Mouse (Mus musculus): ENCODE measurements around the gene Emc7. TPM values are rescaled to one million over a fixed set of nuclear protein-coding genes. Genes with fewer than 3 reads are reported as not detected.

Gene Emc7
- polyA plus RNA-seq, 1 experiment from 2014 or later: 10.2 TPM

DNA sequence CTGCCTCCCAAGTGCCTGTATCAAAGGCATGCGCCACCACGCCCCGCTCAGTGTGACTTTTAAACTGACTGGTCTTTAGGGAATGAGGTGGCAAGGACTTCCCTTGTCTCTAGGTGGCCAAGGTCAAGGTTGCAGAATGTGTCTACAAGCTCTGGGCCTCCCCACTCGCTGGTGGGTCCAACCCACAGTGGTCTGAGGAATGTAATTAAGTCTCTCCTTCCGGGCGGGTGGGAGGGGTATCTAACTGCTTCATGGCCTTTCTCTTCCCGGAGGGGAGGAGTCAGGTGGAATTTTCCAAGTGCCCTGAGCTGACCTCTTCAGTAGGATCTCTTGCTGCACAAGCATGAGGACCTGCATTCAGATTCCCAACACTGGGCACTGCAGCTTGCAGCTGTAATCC lies 43.1 kb downstream of the Emc7 start:
- Histone ChIP-seq H3K27me3 (ENCODE audit: control insufficient read depth, insufficient read depth, low read length) (no peaks in the 10 kb centered on the region), H3K27ac (replicated peaks; ENCODE audit: low read depth, low read length) (no peak overlapping the region), H3K4me3 (ENCODE audit: low read depth, low read length) (no peak overlapping the region), H3K9ac (ENCODE audit: low read length) (no peak overlapping the region), H3K4me1 (ENCODE audit: control insufficient read depth, insufficient read depth, low read length) (no peaks in the 10 kb centered on the region; the same call in 1 of the 2 replicates), H3K9me3 (ENCODE audit: control insufficient read depth, low read length) (no peaks in the 10 kb centered on the region), H3K4me2 (ENCODE audit: low read depth, severe bottlenecking) (no peak overlapping the region), H3K36me3 (ENCODE audit: control insufficient read depth, insufficient read depth, low read length) (no peaks in the 10 kb centered on the region)
- ATAC-seq (ENCODE audit: insufficient number of reproducible peaks, low FRiP score, low TSS enrichment, low read depth): no peak
- 74% methylated on average over 7 of the region's 7 CpGs for WGBS
- DNase-seq (ENCODE audit: low spot score): no peak

DNA sequence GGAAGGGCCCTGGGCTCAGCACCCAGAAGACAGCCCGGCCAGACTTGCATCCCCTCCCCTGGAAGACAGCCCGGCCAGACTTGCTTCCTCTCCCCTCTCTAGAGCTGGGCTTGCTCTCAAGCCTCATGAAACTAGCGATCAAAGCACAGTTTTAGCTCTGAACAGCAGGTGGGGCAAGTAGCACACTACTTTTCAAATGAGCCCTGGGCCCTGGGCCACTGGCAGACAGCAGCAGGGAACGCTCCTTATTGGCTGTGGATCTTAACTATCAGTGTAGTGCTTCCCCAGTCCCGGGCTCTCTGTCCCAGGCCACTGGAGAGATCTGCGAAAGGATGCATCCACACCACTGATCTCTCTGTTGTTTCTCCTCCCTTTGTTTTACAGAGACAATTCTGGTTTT lies 46.4 kb downstream of the Emc7 start:
- no peaks in the 10 kb centered on the region for H3K9me3 ChIP-seq (ENCODE audit: control insufficient read depth, low read length)
- WGBS: 9% methylated on average over 6 of the region's 6 CpGs
- no peak overlapping the region for H3K4me3 ChIP-seq (ENCODE audit: low read depth, low read length)
- no peak overlapping the region for H3K4me2 ChIP-seq (ENCODE audit: low read depth, severe bottlenecking)
- no peaks in the 10 kb centered on the region for H3K27me3 ChIP-seq (ENCODE audit: control insufficient read depth, insufficient read depth, low read length)
- peak; percentile 75 for DNase-seq (ENCODE audit: low spot score)
- H3K9ac ChIP-seq (ENCODE audit: low read length): no peak overlapping the region
- no peaks in the 10 kb centered on the region for H3K4me1 ChIP-seq (ENCODE audit: control insufficient read depth, insufficient read depth, low read length)
- no peak overlapping the region for H3K27ac ChIP-seq (replicated peaks; ENCODE audit: low read depth, low read length)
- H3K36me3 ChIP-seq (ENCODE audit: control insufficient read depth, insufficient read depth, low read length): no peaks in the 10 kb centered on the region
- ATAC-seq (ENCODE audit: insufficient number of reproducible peaks, low FRiP score, low TSS enrichment, low read depth): peak; percentile 75

DNA sequence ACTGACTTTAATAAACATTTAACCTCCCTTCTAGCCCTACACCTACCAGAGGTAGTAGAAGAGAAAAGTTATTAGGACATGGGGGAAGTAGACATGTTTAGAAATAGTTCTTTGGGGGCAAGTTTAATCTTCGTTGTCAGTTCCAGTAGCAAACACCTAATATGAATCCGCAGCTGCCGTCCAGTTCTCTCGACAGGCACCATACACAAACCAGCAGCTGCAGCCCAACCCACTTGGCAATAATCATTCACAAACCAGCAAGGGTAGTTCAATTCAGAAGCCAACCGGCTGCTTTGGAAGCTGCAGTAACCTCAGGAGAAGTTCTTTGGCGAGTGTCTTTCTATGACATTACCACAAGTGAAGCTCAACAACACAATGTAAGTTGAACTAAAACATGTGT lies 49.2 kb downstream of the Emc7 start:
- Histone ChIP-seq H3K9me3 (ENCODE audit: control insufficient read depth, low read length) (no peaks in the 10 kb centered on the region), H3K4me2 (ENCODE audit: low read depth, severe bottlenecking) (no peak overlapping the region), H3K9ac (ENCODE audit: low read length) (no peak overlapping the region), H3K27ac (replicated peaks; ENCODE audit: low read depth, low read length) (no peak overlapping the region), H3K4me3 (ENCODE audit: low read depth, low read length) (no peak overlapping the region), H3K4me1 (ENCODE audit: control insufficient read depth, insufficient read depth, low read length) (no peaks in the 10 kb centered on the region), H3K27me3 (ENCODE audit: control insufficient read depth, insufficient read depth, low read length) (no peaks in the 10 kb centered on the region), H3K36me3 (ENCODE audit: control insufficient read depth, insufficient read depth, low read length) (no peaks in the 10 kb centered on the region)
- 90% methylated on average over 6 of the region's 6 CpGs for WGBS
- ATAC-seq (ENCODE audit: insufficient number of reproducible peaks, low FRiP score, low TSS enrichment, low read depth) (no peak), DNase-seq (ENCODE audit: low spot score) (no peak)

DNA sequence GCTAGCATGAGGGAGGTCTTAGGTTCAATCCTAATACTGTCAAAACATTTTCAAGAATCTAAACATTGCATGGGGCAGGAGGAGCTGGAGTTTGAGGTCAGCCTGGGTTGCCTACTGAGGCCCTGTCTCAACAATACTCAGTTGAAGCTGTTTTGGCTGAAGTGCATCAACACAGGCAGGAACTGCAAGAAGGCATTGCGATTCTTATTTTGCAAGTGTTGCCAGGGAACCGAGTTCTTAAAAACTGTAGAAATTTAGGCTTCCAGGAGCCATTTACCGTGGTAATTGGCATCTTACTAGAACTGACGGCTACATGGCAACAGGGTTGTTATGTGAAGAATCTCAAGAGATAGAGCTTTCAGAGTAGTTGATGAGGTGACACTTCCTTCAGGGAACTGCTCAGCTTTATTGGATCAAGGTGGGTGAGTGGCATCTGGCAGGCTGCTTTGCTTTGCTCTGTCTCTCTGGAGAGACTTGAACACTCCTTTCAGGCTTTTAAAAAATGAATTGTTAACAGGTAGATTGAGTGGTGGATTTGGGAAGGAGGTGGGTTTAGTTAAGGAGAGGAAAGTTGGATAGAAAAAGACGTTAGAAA lies 52.1 kb downstream of the Emc7 start:
- 56% methylated on average over 5 of the region's 5 CpGs for WGBS

DNA sequence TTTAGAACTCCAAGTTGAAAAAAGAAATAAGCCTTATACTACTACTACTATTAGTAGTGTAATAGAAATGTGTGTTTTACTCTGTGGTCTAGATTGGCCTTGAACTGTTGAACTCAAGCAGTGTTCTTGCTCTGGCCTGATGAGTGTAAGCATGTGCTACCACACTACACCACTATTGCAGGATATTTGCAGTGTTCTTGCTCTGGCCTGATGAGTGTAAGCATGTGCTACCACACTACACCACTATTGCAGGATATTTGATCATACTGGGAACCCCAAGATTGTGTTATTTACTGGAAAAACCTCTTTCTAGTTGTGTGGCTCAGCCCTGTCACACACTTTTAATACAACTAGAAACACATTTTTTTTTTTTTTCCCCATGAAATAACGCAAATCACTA lies 52.6 kb downstream of the Emc7 start:
- H3K27me3 ChIP-seq (ENCODE audit: control insufficient read depth, insufficient read depth, low read length): no peaks in the 10 kb centered on the region
- no peak overlapping the region for H3K27ac ChIP-seq (replicated peaks; ENCODE audit: low read depth, low read length)
- DNase-seq (ENCODE audit: low spot score) (no peak), ATAC-seq (ENCODE audit: insufficient number of reproducible peaks, low FRiP score, low TSS enrichment, low read depth) (no peak)
- H3K4me2 ChIP-seq (ENCODE audit: low read depth, severe bottlenecking): no peak overlapping the region
- H3K9me3 ChIP-seq (ENCODE audit: control insufficient read depth, low read length): no peaks in the 10 kb centered on the region
- H3K4me3 ChIP-seq (ENCODE audit: low read depth, low read length): no peak overlapping the region
- no peaks in the 10 kb centered on the region for H3K4me1 ChIP-seq (ENCODE audit: control insufficient read depth, insufficient read depth, low read length)
- H3K9ac ChIP-seq (ENCODE audit: low read length): no peak overlapping the region
- no peaks in the 10 kb centered on the region for H3K36me3 ChIP-seq (ENCODE audit: control insufficient read depth, insufficient read depth, low read length)
- WGBS: 93% methylated on average over 1 of the region's 1 CpGs

More for the DNA sequence above, 52.1 kb downstream of the Emc7 start:
- no peak for DNase-seq (ENCODE audit: low spot score)
- Histone ChIP-seq H3K9me3 (ENCODE audit: control insufficient read depth, low read length) (no peaks in the 10 kb centered on the region), H3K4me2 (ENCODE audit: low read depth, severe bottlenecking) (no peak overlapping the region), H3K4me1 (ENCODE audit: control insufficient read depth, insufficient read depth, low read length) (no peaks in the 10 kb centered on the region), H3K36me3 (ENCODE audit: control insufficient read depth, insufficient read depth, low read length) (no peaks in the 10 kb centered on the region), H3K4me3 (ENCODE audit: low read depth, low read length) (no peak overlapping the region), H3K9ac (ENCODE audit: low read length) (no peak overlapping the region), H3K27ac (replicated peaks; ENCODE audit: low read depth, low read length) (no peak overlapping the region), H3K27me3 (ENCODE audit: control insufficient read depth, insufficient read depth, low read length) (no peaks in the 10 kb centered on the region)
- ATAC-seq (ENCODE audit: insufficient number of reproducible peaks, low FRiP score, low TSS enrichment, low read depth): no peak

DNA sequence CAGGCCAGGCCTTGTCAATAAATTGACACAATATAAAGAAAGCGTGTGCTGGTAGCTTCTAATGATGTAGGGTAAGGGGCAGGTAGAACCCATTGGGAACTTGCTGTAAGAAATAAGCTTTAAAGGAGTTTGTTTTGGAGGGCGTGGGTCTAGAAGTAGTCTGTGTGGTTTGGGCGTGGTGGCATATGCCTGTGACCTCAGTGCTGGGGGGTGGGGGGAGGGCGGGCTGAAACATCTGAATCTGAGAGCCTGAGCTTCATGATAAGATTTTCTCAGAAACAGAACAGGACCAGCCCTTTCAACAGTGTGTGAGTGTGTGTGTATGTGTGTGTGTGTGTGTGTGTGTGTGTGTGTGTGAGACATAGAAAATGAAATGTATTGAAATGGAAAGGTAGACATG lies 55.3 kb downstream of the Emc7 start:
- WGBS: 78% methylated on average over 4 of the region's 4 CpGs

DNA sequence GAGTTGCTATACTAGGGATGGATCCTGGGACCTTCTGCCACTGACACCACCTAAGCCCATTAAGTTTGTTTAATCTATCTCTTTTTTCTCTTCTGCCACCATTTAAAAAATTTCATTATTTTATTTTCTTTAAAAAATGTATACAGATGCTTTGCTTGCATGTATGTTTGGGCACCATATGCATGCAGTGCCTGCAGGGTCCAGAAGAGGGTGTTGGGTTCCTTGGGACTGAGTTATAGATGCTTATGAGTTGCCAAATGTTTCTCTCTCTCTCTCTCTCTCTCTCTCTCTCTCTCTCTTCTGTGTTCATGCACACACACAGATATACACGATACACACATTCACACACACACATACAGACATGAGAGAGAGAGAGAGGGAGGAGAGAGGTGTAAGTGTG lies 58.2 kb downstream of the Emc7 start:
- Histone ChIP-seq H3K36me3 (ENCODE audit: control insufficient read depth, insufficient read depth, low read length) (no peaks in the 10 kb centered on the region), H3K4me3 (ENCODE audit: low read depth, low read length) (no peak overlapping the region), H3K27ac (replicated peaks; ENCODE audit: low read depth, low read length) (no peak overlapping the region), H3K9ac (ENCODE audit: low read length) (no peak overlapping the region), H3K27me3 (ENCODE audit: control insufficient read depth, insufficient read depth, low read length) (no peaks in the 10 kb centered on the region), H3K9me3 (ENCODE audit: control insufficient read depth, low read length) (no peaks in the 10 kb centered on the region), H3K4me2 (ENCODE audit: low read depth, severe bottlenecking) (no peak overlapping the region), H3K4me1 (ENCODE audit: control insufficient read depth, insufficient read depth, low read length) (no peaks in the 10 kb centered on the region)
- no peak for DNase-seq (ENCODE audit: low spot score)
- ATAC-seq (ENCODE audit: insufficient number of reproducible peaks, low FRiP score, low TSS enrichment, low read depth): no peak
- 85% methylated on average over 1 of the region's 1 CpGs for WGBS

More for the DNA sequence above, 55.3 kb downstream of the Emc7 start:
- DNase-seq (ENCODE audit: low spot score) (no peak), ATAC-seq (ENCODE audit: insufficient number of reproducible peaks, low FRiP score, low TSS enrichment, low read depth) (no peak)
- no peak overlapping the region for H3K4me2 ChIP-seq (ENCODE audit: low read depth, severe bottlenecking)
- H3K9ac ChIP-seq (ENCODE audit: low read length): no peak overlapping the region
- H3K4me3 ChIP-seq (ENCODE audit: low read depth, low read length): no peak overlapping the region
- no peaks in the 10 kb centered on the region for H3K4me1 ChIP-seq (ENCODE audit: control insufficient read depth, insufficient read depth, low read length)
- no peaks in the 10 kb centered on the region for H3K36me3 ChIP-seq (ENCODE audit: control insufficient read depth, insufficient read depth, low read length)
- H3K27me3 ChIP-seq (ENCODE audit: control insufficient read depth, insufficient read depth, low read length): no peaks in the 10 kb centered on the region
- H3K27ac ChIP-seq (replicated peaks; ENCODE audit: low read depth, low read length): no peak overlapping the region
- H3K9me3 ChIP-seq (ENCODE audit: control insufficient read depth, low read length): no peaks in the 10 kb centered on the region

DNA sequence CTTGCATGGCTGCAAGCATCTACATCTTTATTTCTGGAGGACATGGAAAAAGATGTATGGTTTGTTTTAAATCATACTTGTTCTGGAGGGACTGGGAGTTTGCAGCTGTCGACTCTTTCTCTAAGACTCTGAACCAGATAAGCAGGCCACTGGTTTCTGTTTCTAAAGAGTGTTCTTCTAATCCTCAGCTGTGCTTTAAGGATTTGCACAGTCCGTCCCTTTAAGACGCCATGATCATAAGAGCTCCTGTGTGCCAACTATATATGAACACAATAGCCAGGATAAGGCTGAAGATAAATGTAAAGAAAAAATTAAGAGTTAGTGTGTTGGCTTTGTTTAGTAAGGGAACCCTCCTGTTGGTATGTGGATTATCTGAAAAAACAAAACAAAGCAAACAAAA lies 61.9 kb downstream of the Emc7 start:
- Histone ChIP-seq H3K4me3 (ENCODE audit: low read depth, low read length) (no peak overlapping the region), H3K27me3 (ENCODE audit: control insufficient read depth, insufficient read depth, low read length) (no peaks in the 10 kb centered on the region), H3K9ac (ENCODE audit: low read length) (no peak overlapping the region), H3K36me3 (ENCODE audit: control insufficient read depth, insufficient read depth, low read length) (no peaks in the 10 kb centered on the region), H3K4me1 (ENCODE audit: control insufficient read depth, insufficient read depth, low read length) (no peaks in the 10 kb centered on the region), H3K9me3 (ENCODE audit: control insufficient read depth, low read length) (no peaks in the 10 kb centered on the region), H3K4me2 (ENCODE audit: low read depth, severe bottlenecking) (no peak overlapping the region), H3K27ac (replicated peaks; ENCODE audit: low read depth, low read length) (no peak overlapping the region)
- ATAC-seq (ENCODE audit: insufficient number of reproducible peaks, low FRiP score, low TSS enrichment, low read depth) (no peak), DNase-seq (ENCODE audit: low spot score) (no peak)
- WGBS: 88% methylated on average over 3 of the region's 3 CpGs

DNA sequence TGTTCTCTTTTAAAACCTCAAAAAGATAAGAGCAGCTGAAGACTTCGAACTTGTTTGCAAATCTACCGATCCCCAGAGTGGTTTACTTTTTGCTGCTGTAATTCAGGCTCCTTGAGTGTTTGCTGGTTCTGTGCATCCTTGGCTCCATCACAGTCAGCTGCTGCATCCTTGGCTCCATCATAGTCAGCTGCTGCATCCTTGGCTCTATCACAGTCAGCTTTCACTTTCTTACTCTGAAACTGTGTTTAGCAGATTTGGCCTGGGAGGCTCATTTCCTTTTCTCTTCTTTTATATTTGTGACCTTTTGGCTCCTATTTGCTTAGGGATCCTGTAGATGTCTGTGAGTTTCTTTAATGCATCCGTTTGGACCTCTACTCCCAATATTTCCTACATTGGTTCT lies 62.4 kb downstream of the Emc7 start:
- WGBS: 87% methylated on average over 3 of the region's 3 CpGs
- DNase-seq (ENCODE audit: low spot score): no peak
- H3K4me2 ChIP-seq (ENCODE audit: low read depth, severe bottlenecking): no peak overlapping the region
- no peak overlapping the region for H3K27ac ChIP-seq (replicated peaks; ENCODE audit: low read depth, low read length)
- H3K36me3 ChIP-seq (ENCODE audit: control insufficient read depth, insufficient read depth, low read length): no peaks in the 10 kb centered on the region
- H3K4me3 ChIP-seq (ENCODE audit: low read depth, low read length): no peak overlapping the region
- no peaks in the 10 kb centered on the region for H3K27me3 ChIP-seq (ENCODE audit: control insufficient read depth, insufficient read depth, low read length)
- no peaks in the 10 kb centered on the region for H3K9me3 ChIP-seq (ENCODE audit: control insufficient read depth, low read length)
- H3K9ac ChIP-seq (ENCODE audit: low read length): no peak overlapping the region
- ATAC-seq (ENCODE audit: insufficient number of reproducible peaks, low FRiP score, low TSS enrichment, low read depth): no peak
- H3K4me1 ChIP-seq (ENCODE audit: control insufficient read depth, insufficient read depth, low read length): no peaks in the 10 kb centered on the region
